Mouse (Mus musculus) cerebellum, adult 11 months (tissue): Measurements from ENCODE around the gene Pdcd2l.

Source experiments
- DNase-seq: peaks from one replicate; pipeline ENCODE4 v3.0.0; 2022

The Pdcd2l gene

DNA sequence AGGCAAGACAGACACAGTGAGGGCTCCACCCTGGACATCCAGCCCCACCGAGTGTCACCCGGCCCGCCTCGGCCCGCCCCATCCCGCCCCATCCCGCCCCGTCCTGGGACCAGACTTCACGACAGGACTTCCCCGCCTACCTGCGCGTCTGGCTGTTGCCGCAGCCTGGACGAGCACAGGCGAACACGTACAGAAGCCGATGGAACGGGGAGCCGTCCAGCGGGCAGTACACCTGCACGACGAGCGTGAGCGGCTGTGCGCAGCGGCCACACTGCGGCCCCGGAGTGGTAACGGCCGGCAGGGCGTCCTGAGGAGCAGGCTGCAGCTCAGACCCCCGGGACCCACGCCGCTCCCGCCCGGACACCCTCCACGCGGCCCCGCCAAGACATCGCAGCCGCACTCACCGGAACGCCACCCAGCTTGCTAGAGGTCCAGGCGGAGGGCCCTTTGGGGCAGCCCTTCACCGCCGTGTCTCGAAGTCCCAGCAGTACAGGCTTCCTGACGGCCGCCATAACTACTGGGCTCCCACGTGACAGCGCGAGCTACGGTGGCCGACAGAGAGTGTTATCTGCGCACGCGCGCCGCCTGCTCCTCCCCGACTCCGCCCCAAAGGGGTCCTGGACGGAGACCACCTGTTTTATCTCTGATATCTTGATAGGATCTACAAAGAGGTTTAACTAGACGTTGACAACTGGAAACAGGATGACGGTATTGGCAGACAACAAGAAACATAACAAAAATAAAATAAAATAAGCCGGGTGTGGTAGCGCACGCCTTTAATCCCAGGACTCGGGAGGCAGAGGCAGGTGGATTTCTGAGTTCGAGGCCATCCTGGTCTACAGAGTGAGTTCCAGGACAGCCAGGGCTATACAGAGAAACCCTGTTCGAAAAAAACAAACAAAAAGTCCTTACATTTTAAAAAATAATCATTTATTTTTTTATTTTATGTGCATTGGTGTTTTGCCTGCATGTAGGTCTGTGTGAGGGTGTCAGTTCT is at the start of gene Pdcd2l:
Gene Pdcd2l, minus strand, starts transcription at position 530 of the 997 bp plus-strand sequence.
- peak; percentile 91 for DNase-seq

GRCm38 (mm10) chr7:34242176-34242575 is 45.7 kb upstream of the Pdcd2l start:
- DNase-seq = peak; percentile 69

DNA sequence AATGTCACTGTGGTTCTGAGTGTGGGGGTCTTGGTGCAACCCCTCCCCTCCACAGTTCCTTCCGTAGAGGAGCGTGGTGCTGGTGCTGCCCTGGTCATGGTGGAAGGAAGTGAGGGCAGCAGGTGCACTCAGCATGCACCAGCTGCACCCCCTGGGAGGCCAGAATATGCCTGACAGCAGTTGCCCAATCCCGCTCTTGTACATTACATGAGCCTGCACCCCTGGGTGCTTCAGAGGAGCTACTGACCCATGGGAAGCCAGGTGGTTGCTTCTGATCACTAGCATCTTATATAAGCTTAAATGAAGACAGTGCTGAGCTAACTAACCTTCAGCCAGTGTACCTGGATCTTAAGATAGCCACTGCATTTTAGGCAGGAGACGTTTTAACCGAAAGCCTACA is 41.6 kb upstream of the Pdcd2l start:
- no peak for DNase-seq

DNA sequence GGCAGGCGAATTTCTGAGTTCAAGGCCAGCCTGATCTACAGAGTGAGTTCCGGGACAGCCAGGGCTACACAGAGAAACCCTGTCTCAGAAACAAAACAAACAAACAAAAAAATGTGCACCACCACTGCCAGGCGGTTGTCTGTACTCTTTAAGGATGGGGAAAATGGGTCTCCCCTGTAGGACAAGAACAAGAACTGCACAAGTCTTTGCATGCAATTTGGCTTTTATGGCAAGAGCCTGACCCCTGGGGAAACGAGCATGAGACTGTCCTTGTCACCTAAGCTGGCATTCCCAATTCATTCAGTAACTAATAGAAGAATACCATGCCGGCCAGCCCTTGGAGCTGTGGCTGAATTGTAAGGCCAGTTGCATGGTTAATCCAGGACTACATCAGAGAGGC is 39.1 kb upstream of the Pdcd2l start:
- DNase-seq = no peak

DNA sequence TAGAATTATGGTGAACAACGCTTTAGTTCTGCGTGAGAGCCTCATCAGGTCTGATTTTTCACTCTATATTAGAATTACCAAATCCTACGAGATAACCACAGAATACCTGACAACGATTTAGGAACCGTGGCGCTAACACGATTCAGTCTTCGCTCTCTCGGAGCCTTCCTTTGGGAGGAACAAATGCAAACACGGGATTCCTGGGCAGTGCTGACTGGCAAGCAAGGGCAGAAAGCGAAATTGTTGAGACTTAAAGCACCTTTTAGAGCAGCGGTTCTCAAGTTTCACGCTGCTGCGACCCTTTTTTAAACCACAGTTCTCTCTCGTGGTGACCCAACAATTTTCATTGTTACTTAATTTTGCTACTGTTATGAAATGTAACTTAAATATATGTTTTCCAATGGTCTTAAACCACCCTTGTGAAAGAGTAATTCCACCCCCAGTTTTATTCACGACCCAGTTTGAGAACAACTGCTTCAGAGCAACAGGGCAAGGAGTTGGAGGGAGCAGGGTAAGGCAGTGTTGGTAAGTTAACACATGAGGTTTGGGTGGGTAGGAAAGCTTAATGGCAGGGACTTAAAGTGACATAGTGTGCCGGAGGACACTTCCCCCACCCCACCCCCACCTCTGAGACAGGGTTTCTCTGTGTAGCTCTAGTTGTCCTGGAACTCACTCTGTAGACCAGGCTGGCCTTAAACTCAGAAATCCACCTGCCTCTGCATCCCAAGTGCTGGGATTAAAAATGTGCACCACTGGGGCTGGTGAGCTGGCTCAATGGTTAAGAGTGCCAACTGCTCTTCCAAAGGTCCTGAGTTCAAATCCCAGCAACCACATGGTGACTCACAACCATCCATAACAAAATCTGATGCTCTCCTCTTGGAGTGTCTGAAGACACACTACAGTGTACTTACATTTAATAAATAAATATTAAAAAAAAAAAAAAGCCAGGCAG is 38.4 kb upstream of the Pdcd2l start:
- no peak for DNase-seq

GRCm38 (mm10) chr7:34233909-34234609 is 37.6 kb upstream of the Pdcd2l start:
- DNase-seq = peak; percentile 100

DNA sequence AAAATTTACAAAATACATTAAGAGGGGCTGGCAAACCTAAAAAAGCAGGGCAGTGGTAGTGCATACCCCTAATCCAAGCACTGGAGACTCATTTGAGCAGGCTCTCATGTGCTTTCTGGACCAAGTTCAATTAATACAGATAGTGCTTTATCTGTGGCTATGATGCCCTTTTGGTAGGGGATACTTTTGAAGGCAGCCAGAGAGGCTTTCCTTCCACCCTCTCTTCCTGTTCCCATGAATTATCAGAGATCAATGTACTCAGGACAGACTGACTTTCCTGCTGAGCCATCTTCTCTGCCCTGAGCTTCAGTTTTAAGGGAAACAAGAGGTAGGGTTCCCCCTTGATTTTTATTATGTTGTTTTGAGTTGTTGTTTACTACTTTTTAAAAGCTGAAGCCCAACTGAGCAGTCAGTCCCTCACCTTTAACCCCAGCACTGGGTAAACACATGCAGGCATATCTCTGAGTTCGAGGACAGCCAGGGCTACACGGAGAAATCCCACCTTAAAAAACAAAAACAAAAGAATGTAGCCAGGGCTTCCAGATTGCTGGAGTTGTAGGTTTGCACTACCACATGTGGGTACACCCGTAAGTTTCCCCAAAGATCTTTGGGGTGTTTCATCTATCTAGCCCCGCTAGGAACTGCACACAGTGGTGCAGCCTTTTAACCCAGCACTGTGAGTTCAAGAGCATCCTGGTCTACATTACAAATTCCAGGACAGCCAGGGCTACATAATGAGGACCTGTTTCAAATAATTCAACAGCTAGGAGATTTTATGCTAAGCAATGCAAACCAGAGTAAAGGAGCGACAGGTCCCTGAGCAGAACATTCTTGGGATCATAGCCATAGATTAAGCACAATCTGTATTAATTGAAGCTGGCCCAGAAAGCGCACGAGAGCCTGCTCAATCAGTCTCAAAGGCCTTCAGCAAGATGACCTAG is 36.6 kb upstream of the Pdcd2l start:
- DNase-seq = no peak

DNA sequence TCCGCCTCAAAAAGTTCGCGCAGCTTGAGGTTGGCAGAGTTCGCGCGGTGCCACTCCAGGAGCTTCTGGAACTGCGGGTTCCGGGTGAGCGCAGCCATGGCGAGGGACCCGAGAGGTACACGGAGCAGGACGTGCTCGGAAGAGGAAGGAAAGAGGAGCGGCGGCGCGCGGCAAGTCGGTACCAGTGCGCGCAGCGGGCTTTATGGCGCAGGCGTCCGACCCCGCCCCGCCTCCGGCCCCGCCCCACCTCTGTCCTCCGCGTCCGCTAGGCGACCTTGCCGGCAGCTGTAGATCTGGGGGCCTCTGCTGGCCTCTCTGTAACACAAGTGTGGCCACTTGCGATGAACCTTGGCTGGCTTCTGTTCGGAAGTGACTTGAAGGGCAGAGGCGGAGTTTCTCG is 33.7 kb upstream of the Pdcd2l start, which contains the start of gene Gpi1:
Gene Gpi1, minus strand, starts transcription at position 221 of the 400 bp plus-strand sequence.
- DNase-seq = peak; percentile 71

- peak; percentile 57 for DNase-seq
These were observed 33.2 kb upstream of the Pdcd2l start for GRCm38 (mm10) chr7:34229691-34230111.

DNA sequence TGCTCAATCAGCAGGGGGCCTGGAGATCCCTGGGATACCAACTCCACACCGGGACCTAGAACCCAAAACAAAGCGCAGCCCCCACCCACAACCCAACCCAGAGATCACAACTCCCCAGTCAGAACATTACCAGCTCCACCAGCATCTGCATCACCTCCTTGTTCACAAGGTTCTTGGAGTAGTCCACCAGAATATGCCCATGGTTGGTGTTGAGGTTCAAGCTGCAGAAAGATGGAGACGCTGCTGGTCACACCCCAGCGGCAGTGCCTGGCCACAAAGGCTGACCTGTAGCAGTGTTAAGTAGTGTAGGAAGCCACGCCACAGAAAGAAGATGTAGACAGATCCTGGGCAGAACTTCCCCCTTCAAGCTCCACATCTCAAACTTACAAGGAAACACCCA is 32.7 kb upstream of the Pdcd2l start:
- no peak for DNase-seq

DNA sequence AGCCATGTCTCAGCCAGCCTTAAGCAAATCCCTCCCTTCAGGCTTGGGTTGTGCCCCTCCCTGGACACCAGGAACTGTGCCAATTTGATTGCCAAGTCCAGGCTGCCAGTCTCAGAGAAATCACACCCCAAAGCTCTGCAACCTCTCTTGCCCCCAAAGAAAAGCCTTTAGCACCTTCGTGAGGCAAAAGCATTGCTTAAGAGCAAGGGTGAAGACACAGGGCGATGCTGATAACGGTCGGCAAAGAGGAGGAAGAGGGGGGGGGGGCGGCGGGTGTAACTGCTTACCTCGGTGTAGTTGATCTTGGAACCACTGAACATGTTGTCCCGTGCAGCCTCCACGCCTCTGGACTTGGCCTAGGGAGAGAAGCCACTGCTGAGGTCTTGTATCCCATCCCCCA is 32.2 kb upstream of the Pdcd2l start:
- no peak for DNase-seq

- DNase-seq = no peak
These were observed 30.4 kb upstream of the Pdcd2l start for GRCm38 (mm10) chr7:34226846-34227245.

DNA sequence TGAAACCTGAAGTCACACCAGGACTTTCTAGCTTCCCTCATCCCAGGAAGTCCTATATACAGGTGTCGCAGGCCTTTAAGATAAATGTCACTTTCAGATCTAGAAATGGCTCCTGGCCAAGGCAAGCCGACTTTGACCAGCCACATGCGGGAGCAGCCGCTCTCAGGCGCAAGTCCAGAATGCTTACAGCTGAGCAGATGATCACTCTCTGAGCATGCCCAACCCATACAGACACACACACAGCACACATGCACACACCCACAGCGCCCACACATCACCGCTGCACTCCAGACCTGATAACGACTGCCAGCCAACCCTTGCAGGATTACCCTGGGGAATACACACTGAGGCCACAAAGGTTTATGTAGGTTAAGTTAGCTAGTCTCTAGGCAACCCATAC is 29.6 kb upstream of the Pdcd2l start:
- no peak for DNase-seq

- DNase-seq = no peak
These were observed 27.8 kb upstream of the Pdcd2l start for GRCm38 (mm10) chr7:34224308-34224707.

GRCm38 (mm10) chr7:34222340-34222739 is 25.9 kb upstream of the Pdcd2l start:
- no peak for DNase-seq

- no peak for DNase-seq
These were observed 25.3 kb upstream of the Pdcd2l start for GRCm38 (mm10) chr7:34221594-34222250.

- DNase-seq = no peak
These were observed 22.0 kb upstream of the Pdcd2l start for GRCm38 (mm10) chr7:34218496-34218895.

- no peak for DNase-seq
These were observed 20.0 kb upstream of the Pdcd2l start for GRCm38 (mm10) chr7:34216474-34216873.

GRCm38 (mm10) chr7:34215481-34215880 is 19.0 kb upstream of the Pdcd2l start:
- DNase-seq = no peak

DNA sequence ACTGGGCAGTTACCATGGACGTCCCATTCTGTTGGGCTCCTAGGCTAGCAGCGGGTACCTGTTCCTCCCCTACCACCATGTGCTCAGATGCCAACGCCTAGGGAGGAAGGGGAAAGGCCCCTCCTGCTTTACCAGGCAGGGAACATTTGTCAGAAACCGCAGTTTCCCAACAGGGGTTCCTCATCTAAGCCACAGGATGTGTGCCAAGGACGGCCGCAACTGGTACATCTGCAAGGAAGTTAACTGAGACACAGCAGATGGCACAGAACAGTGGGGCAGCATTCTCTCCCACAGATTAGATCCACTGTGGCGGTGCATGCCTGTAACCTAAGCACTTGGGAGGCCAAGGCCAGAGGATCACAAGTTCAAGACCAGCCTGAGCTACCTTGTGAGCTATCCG is 18.2 kb upstream of the Pdcd2l start:
- no peak for DNase-seq

DNA sequence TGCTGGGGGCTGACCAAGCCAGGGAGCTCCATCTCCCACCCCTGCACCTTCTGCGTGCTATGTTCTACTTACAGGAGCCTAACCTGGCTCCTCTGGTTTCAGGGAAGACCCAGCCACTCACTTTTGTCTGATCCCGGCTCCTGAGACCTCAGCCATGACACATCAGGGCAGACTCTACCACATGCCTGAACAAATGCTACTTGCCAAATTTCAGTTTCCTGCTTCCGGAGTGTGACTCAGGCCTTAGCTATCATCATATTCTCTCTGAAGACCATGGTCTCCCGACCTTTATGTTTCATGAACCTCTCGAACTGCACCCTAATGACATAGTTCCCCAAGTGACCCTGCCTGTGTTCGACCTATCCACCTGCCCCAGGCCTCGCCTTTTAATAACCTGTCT is 16.8 kb upstream of the Pdcd2l start:
- DNase-seq = no peak
